12 mouse cellular contexts compared by ENCODE assay signal in genomic region chr11:115176399-115177190, GRCm38 (mm10). TPM values are rescaled to one million over a fixed set of nuclear protein-coding genes. Genes with fewer than 3 reads are reported as not detected.
A peak's percentile ranks its signal among the peaks of the same experiment; 100 is the strongest.
DNase-seq lines count a peak whose midpoint lies in the region; ATAC-seq and TF ChIP-seq lines count a peak whose summit lies in the region.
"Had no signal": no experiment of that assay in that cellular context is flagged by ENCODE, and none has a peak within 500 bp of the region (broad histone marks: within the 10 kb centered on the region; RNA-seq: fewer than 3 reads in every experiment).

No protein-coding gene starts in this region.

- H3K27me3 ChIP-seq in kidney, adult 2 months (replicated peaks; ENCODE audit: control insufficient read depth, insufficient read depth, low read length), result no peaks in the 10 kb centered on the region
- peaks cover 4% of the 10 kb centered on the region; the same call in 1 of the 2 replicates for H3K27me3 ChIP-seq in hindbrain, embryonic 16.5 days (replicated peaks; ENCODE audit: control insufficient read depth, insufficient read depth, low read length)
- H3K27me3 ChIP-seq in midbrain, embryonic 12.5 days, result peaks cover 49% of the 10 kb centered on the region

- H3K9me3 ChIP-seq in hindbrain, embryonic 16.5 days (ENCODE audit: control insufficient read depth, low read length), result no peaks in the 10 kb centered on the region
- no peaks in the 10 kb centered on the region for H3K9me3 ChIP-seq in midbrain, embryonic 12.5 days

- 58% methylated on average over 24 of the region's 24 CpGs for WGBS in kidney, adult 2 months
- WGBS in hindbrain, embryonic 16.5 days, result 62% methylated on average over 24 of the region's 24 CpGs
- WGBS in midbrain, embryonic 12.5 days, result 54% methylated on average over 24 of the region's 24 CpGs

- no peak overlapping the region for H3K4me2 ChIP-seq in hindbrain, embryonic 16.5 days (ENCODE audit: low read length)
- no peak overlapping the region for H3K4me2 ChIP-seq in midbrain, embryonic 12.5 days (replicated peaks)

- H3K9ac ChIP-seq in hindbrain, embryonic 16.5 days (ENCODE audit: low read depth, low read length), result no peak overlapping the region
- H3K9ac ChIP-seq in midbrain, embryonic 12.5 days (replicated peaks), result 0 out of 2 replicates have a peak overlapping the region, but pooled peaks have one; percentile 16

- no peak for ATAC-seq in hindbrain, embryonic 16.5 days
- no peak for ATAC-seq in midbrain, embryonic 12.5 days (ENCODE audit: low FRiP score, low read depth)
- no peak for ATAC-seq in activated CD4-positive, CD25-positive, alpha-beta regulatory T cell, adult 4 months

- H3K27ac ChIP-seq in kidney, adult 2 months (ENCODE audit: insufficient read depth, low read depth, low read length), result peak overlapping the region; percentile 10; the same call in 1 of the 2 replicates
- H3K27ac ChIP-seq in hindbrain, embryonic 16.5 days (ENCODE audit: low read depth, low read length), result peak overlapping the region; percentile 56
- H3K27ac ChIP-seq in midbrain, embryonic 12.5 days (replicated peaks), result no peak overlapping the region

- no peak overlapping the region for H3K4me3 ChIP-seq in kidney, adult 2 months (ENCODE audit: insufficient read depth, low read depth, low read length)
- no peak overlapping the region for H3K4me3 ChIP-seq in hindbrain, embryonic 16.5 days (ENCODE audit: low read length)
- no peak overlapping the region for H3K4me3 ChIP-seq in midbrain, embryonic 12.5 days
- H3K4me3 ChIP-seq: myocyte had no signal

- TF ChIP-seq CTCF in kidney, adult 2 months (conservative IDR thresholded peaks at IDR 0.05; ENCODE audit: insufficient read depth, insufficient read length, low read depth, low read length), result no peak

- peaks cover 51% of the 10 kb centered on the region for H3K4me1 ChIP-seq in kidney, adult 2 months (ENCODE audit: control insufficient read depth, insufficient read depth, low read length)
- H3K4me1 ChIP-seq in hindbrain, embryonic 16.5 days (ENCODE audit: control insufficient read depth, insufficient read depth, low read depth, low read length), result peaks cover 51% of the 10 kb centered on the region
- H3K4me1 ChIP-seq in midbrain, embryonic 12.5 days, result peaks cover 65% of the 10 kb centered on the region

- TF ChIP-seq POLR2A in kidney, adult 2 months (IDR thresholded peaks at IDR 0.05; ENCODE audit: low read depth, low read length), result no peak

- H3K36me3 ChIP-seq in kidney, adult 2 months (ENCODE audit: control insufficient read depth, insufficient read depth, low read length), result no peaks in the 10 kb centered on the region; the same call in 1 of the 2 replicates
- H3K36me3 ChIP-seq in hindbrain, embryonic 16.5 days (ENCODE audit: control insufficient read depth, insufficient read depth, low read length), result no peaks in the 10 kb centered on the region
- H3K36me3 ChIP-seq in midbrain, embryonic 12.5 days, result no peaks in the 10 kb centered on the region

- no peak for DNase-seq in kidney, adult 2 months
- DNase-seq in kidney, postnatal 10 days, result no peak
- DNase-seq in fibroblast of lung, adult 2 months (ENCODE audit: low read depth), result peak; percentile 67
- DNase-seq in cerebellum, adult 9-11 months, result no peak
- no peak for DNase-seq in ovary, postnatal 14 days (ENCODE audit: low spot score)
- DNase-seq: adrenal gland, postnatal 14 days; lung, adult 18-20 months; spleen, adult 18-20 months had no signal

RNA-seq across cellular contexts. Expression of gene Tmem104, which starts 10.7 kb away (rescaled TPM):
- polyA plus RNA-seq in kidney, adult 2 months (2012; rRNA removed), result 13.0 and 14.8 TPM in 2 replicates
- 12.3 and 13.1 TPM in 2 replicates for polyA plus RNA-seq in hindbrain, embryonic 16.5 days (2015; fragmentation: Nextera tagmentation; extraction: Ambion mirVana)
- 7.9 and 9.2 TPM in 2 replicates for polyA plus RNA-seq in midbrain, embryonic 12.5 days (2016; fragmentation: Nextera tagmentation; extraction: Ambion mirVana)
- polyA plus RNA-seq in activated CD4-positive, CD25-positive, alpha-beta regulatory T cell, adult 4 months (2017; shearing (Covaris generic)), result 10 to 100 TPM in 1 of 2 experiments, 1 to 10 TPM in 1; 9.3 to 11.9 TPM

RNA-seq across cellular contexts. Expression of gene Nat9, which starts 11.1 kb away (rescaled TPM):
- polyA plus RNA-seq in kidney, adult 2 months (2012; rRNA removed), result 32.4 and 35.3 TPM in 2 replicates
- 20.9 and 24.6 TPM in 2 replicates for polyA plus RNA-seq in hindbrain, embryonic 16.5 days (2015; fragmentation: Nextera tagmentation; extraction: Ambion mirVana)
- polyA plus RNA-seq in midbrain, embryonic 12.5 days (2016; fragmentation: Nextera tagmentation; extraction: Ambion mirVana), result 18.5 and 19.2 TPM in 2 replicates
- 10 to 100 TPM; 14.0 to 14.6 TPM for polyA plus RNA-seq in activated CD4-positive, CD25-positive, alpha-beta regulatory T cell, adult 4 months (2017; shearing (Covaris generic))

RNA-seq across cellular contexts. Expression of gene Slc9a3r1, which starts 13.5 kb away (rescaled TPM):
- polyA plus RNA-seq in kidney, adult 2 months (2012; rRNA removed), result 229 and 239 TPM in 2 replicates
- polyA plus RNA-seq in hindbrain, embryonic 16.5 days (2015; fragmentation: Nextera tagmentation; extraction: Ambion mirVana), result 81.5 and 93.4 TPM in 2 replicates
- 34.3 and 34.6 TPM in 2 replicates for polyA plus RNA-seq in midbrain, embryonic 12.5 days (2016; fragmentation: Nextera tagmentation; extraction: Ambion mirVana)
- 100 to 1,000 TPM; 166 to 228 TPM for polyA plus RNA-seq in activated CD4-positive, CD25-positive, alpha-beta regulatory T cell, adult 4 months (2017; shearing (Covaris generic))

RNA-seq across cellular contexts. Expression of gene Cd300lf, which starts 42.8 kb away (rescaled TPM):
- polyA plus RNA-seq in kidney, adult 2 months (2012; rRNA removed), result 0.29 and 1.2 TPM in 2 replicates
- 0.29 and 0.32 TPM in 2 replicates for polyA plus RNA-seq in hindbrain, embryonic 16.5 days (2015; fragmentation: Nextera tagmentation; extraction: Ambion mirVana)
- 0.15 and 0.24 TPM in 2 replicates for polyA plus RNA-seq in midbrain, embryonic 12.5 days (2016; fragmentation: Nextera tagmentation; extraction: Ambion mirVana)
- polyA plus RNA-seq in activated CD4-positive, CD25-positive, alpha-beta regulatory T cell, adult 4 months (2017; shearing (Covaris generic)), result 1 to 10 TPM in 1 of 2 experiments, under 1 TPM in 1; 0.37 to 1.5 TPM
- polyA plus RNA-seq: myocyte had no signal
